Mouse (Mus musculus) neutrophil, adult 65 days (primary cell): ENCODE measurements around the gene AU040320. TPM values are rescaled to one million over a fixed set of nuclear protein-coding genes. Genes with fewer than 3 reads are reported as not detected.

Experiments
- total RNA-seq: library from RNA; stranded (reverse); gene quantifications from 2 replicates; pipeline ENCODE4 v1.2.4, GENCODE M21; 2023

The AU040320 gene
- 44.1 and 63.0 TPM in 2 replicates for total RNA-seq

GRCm38 (mm10) chr4:126753268-126754230, at the start of gene AU040320, which contains the start of gene Ncdn:
AU040320 (plus strand) TSS chr4:126753544.
Ncdn (minus strand) TSS chr4:126753438.

GRCm38 (mm10) chr4:126736001-126736414, 17.3 kb upstream of the AU040320 start, which contains the start of gene Tfap2e:
Tfap2e (minus strand) TSS chr4:126736240.

Other genes starting within 250 kb of the AU040320 start
- 9.8 and 11.6 TPM in 2 replicates for gene Ago4, start 220.1 kb upstream of the AU040320 start, total RNA-seq
- 29.5 and 44.7 TPM in 2 replicates for gene Clspn, start 196.6 kb upstream of the AU040320 start, total RNA-seq
- gene 5730409E04Rik, start 143.7 kb upstream of the AU040320 start, total RNA-seq, result 0.39 and 0.47 TPM in 2 replicates
- 69.3 and 73.7 TPM in 2 replicates for gene Psmb2, start 75.9 kb upstream of the AU040320 start, total RNA-seq
- gene Tfap2e, start 17.3 kb upstream of the AU040320 start, total RNA-seq, result not detected in 2 replicates
- 13.2 and 16.6 TPM in 2 replicates for gene Ncdn, start 106 bp upstream of the AU040320 start, total RNA-seq
- gene Zmym4, start 214.6 kb downstream of the AU040320 start, total RNA-seq, result 6.8 and 16.2 TPM in 2 replicates